Mouse (Mus musculus) adrenal gland, postnatal 36 days (tissue): ENCODE measurements around the gene Fam89a. TPM values are rescaled to one million over a fixed set of nuclear protein-coding genes. Genes with fewer than 3 reads are reported as not detected.

ENCODE experiments used
- total RNA-seq, 2 experiments: library from RNA; stranded (reverse); gene quantifications; 2 replicates each; pipeline ENCODE4 v1.2.3; 2021

Fam89a gene
- total RNA-seq, 2 experiments from 2014 or later = 0.20 to 0.23 TPM

Other genes starting within 250 kb of the Fam89a start
- gene Cog2, start 231.1 kb downstream of the Fam89a start, total RNA-seq = 10 to 100 TPM; 37.3 to 42.7 TPM
- gene Agt, start 182.1 kb downstream of the Fam89a start, total RNA-seq = 1 to 10 TPM; 3.7 to 4.0 TPM
- gene Capn9, start 175.7 kb downstream of the Fam89a start, total RNA-seq = under 1 TPM in 1 of 2 experiments, not detected in 1; 0.72 TPM
- gene 2310022B05Rik, start 88.5 kb downstream of the Fam89a start, total RNA-seq = 10 to 100 TPM; 38.9 to 47.8 TPM
- gene Ttc13, start 29.8 kb downstream of the Fam89a start, total RNA-seq = 10 to 100 TPM; 39.8 to 41.5 TPM
- gene Arv1, start 29.7 kb downstream of the Fam89a start, total RNA-seq = 1 to 10 TPM; 8.7 to 9.8 TPM
- gene Trim67, start 41.3 kb upstream of the Fam89a start, total RNA-seq = 1 to 10 TPM in 1 of 2 experiments, under 1 TPM in 1; 0.86 to 1.0 TPM
- gene Gnpat, start 111.2 kb upstream of the Fam89a start, total RNA-seq = 100 to 1,000 TPM in 1 of 2 experiments, 10 to 100 TPM in 1; 93.1 to 104 TPM
- gene 2810004N23Rik, start 111.3 kb upstream of the Fam89a start, total RNA-seq = 10 to 100 TPM; 30.1 to 31.9 TPM
- 10 to 100 TPM; 23.0 to 24.0 TPM for gene Exoc8, start 145.9 kb upstream of the Fam89a start, total RNA-seq
- gene Sprtn, start 146.1 kb upstream of the Fam89a start, total RNA-seq = 10 to 100 TPM; 19.0 to 19.7 TPM
- 10 to 100 TPM; 50.2 to 64.1 TPM for gene Egln1, start 197.5 kb upstream of the Fam89a start, total RNA-seq